Mouse (Mus musculus): ENCODE measurements around the gene Prickle1. TPM values are rescaled to one million over a fixed set of nuclear protein-coding genes. Genes with fewer than 3 reads are reported as not detected.
A peak's percentile ranks its signal among the peaks of the same experiment; 100 is the strongest.

The Prickle1 gene
- total and polyA plus RNA-seq, 3 experiments, result 0.64 to 1.8 (median 1.7) TPM

DNA sequence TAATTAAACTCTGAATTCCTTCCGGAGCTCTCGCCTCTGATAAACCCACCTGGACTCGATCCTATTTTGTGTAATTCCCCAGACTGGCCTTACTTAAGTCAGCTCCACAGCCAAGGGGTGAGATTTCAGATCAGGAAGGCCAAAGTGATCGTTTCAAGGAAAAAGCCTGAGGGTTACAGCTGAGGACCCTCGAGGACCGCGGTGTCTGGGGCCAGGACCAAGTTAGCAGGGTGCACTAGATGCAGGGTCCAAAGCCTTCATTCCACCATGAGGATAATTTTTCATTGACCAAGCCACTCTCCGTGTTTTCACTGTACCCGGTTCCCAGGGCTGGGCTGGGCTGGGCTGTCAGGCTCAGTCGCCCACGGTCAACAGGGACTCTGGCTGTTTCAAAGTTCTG is 594 bp upstream of the Prickle1 start:
- Histone ChIP-seq H3K4me2 (ENCODE audit: insufficient read depth, low read depth, poor library complexity, severe bottlenecking) (no peak overlapping the region), H3K4me3 (replicated peaks in 1 of 3; ENCODE audit: low read depth in 2 of 3, low read length in 2 of 3, poor library complexity in 1 of 3) (peak overlapping the region in 1 of 3 experiments; percentile 61), H3K79me2 (replicated peaks; ENCODE audit: control insufficient read depth, extremely low read depth, insufficient read depth, poor library complexity, severe bottlenecking) (no peaks in the 10 kb centered on the region), H3K4me1 (ENCODE audit: control insufficient read depth in 1 of 2, insufficient read depth in 2 of 2) (peaks cover 1 to 2% of the 10 kb centered on the region in 2 experiments; a peak in 2 of 4 replicates), H3K27me3 (replicated peaks) (no peaks in the 10 kb centered on the region), H3K27ac (ENCODE audit: insufficient read depth, low read depth) (no peak overlapping the region), H3K9ac (ENCODE audit: insufficient read depth, low read depth) (no peak overlapping the region), H3K36me3 (replicated peaks in 1 of 2; ENCODE audit: control insufficient read depth in 1 of 2, insufficient read depth in 1 of 2, low read length in 1 of 2) (no peaks in the 10 kb centered on the region), H3K9me3 (replicated peaks; ENCODE audit: low read length) (peaks cover 6% of the 10 kb centered on the region)
- dilution Hi-C loops (cut with MboI; ENCODE audit: extremely low pct_ligation_motif_present, extremely low pct_unique_long_range_greater_than_20kb, low sequenced_read_pairs) (no loop called here), in situ Hi-C loops (cut with MboI; ENCODE audit: low pct_ligation_motif_present, low pct_unique_long_range_greater_than_20kb, low sequenced_read_pairs) (loop anchor here (10.0 to 25.0 kb wide), 2 partner anchors 119 to 616 kb away; no protein-coding TSS in a partner anchor)
- DNase-seq (ENCODE audit: extremely low read depth), result peak; percentile 25
- TF ChIP-seq JUN (IDR thresholded peaks at IDR 0.05; ENCODE audit: insufficient read depth, low read depth, low read length), result no peak
- no peak for TF ChIP-seq POLR2A (IDR thresholded peaks at IDR 0.05; ENCODE audit: low read depth, low read length)
- TF ChIP-seq SIN3A (IDR thresholded peaks at IDR 0.05; ENCODE audit: low read length), result no peak
- no peak for TF ChIP-seq TBP (conservative IDR thresholded peaks at IDR 0.05; ENCODE audit: low read depth, low read length)
- no peak for TF ChIP-seq MAFK (IDR thresholded peaks at IDR 0.05; ENCODE audit: insufficient replicate concordance, low read length)
- no peak for TF ChIP-seq CHD2 (IDR thresholded peaks at IDR 0.05; ENCODE audit: low read length)
- no peak for TF ChIP-seq BHLHE40 (IDR thresholded peaks at IDR 0.05; ENCODE audit: low read depth, low read length)
- TF ChIP-seq USF1 (IDR thresholded peaks at IDR 0.05; ENCODE audit: low read depth, low read length), result no peak
- TF ChIP-seq CHD1 (IDR thresholded peaks at IDR 0.05; ENCODE audit: low read depth, low read length), result no peak

DNA sequence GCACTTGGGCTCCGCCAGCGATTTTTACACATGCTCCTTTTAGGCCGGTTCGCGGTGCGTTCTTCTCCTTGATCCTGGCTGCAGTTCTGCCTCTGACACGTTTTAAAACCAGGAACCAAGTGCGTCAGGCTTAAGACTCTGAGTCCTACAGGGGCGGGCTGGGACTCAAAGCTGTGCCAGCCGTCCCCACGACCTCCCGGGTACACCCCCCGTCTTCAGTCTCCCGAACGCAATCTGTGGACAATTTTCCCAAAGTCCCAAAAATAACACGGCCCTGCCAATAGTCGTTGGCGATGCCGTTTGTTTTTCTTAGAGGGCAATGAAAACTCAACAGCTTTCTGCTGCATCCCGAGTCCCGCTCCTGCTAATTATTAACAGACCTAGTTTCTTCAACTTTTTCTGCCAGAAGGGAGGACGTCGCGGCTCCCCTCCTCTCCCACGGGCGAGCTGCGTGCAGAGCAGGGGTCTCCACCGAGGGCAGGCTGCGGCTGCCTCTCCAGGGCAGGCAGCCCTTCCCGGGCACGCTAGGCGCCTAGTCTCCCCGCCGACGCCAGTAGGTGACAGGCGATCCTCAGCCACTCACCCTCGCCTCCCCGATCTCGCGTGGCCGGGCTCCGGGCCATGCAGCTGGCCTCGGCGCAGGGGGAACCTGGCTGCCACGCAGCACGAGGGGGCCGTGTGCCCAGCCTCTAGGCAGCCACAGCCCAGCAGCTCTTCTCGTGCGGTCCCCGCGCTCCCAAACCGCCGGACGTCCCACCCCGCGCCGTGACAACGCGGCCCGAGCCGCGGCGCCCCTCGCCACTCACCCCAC is 598 bp downstream of the Prickle1 start:
- Histone ChIP-seq H3K4me2 (ENCODE audit: insufficient read depth, low read depth, poor library complexity, severe bottlenecking) (no peak overlapping the region), H3K27ac (ENCODE audit: insufficient read depth, low read depth) (no peak overlapping the region), H3K9me3 (replicated peaks; ENCODE audit: low read length) (peaks cover 6% of the 10 kb centered on the region), H3K4me1 (ENCODE audit: control insufficient read depth in 1 of 2, insufficient read depth in 2 of 2) (peaks cover 2 to 9% of the 10 kb centered on the region in 2 experiments; a peak in 2 of 4 replicates), H3K79me2 (replicated peaks; ENCODE audit: control insufficient read depth, extremely low read depth, insufficient read depth, poor library complexity, severe bottlenecking) (no peaks in the 10 kb centered on the region), H3K4me3 (replicated peaks in 1 of 3; ENCODE audit: low read depth in 2 of 3, low read length in 2 of 3, poor library complexity in 1 of 3) (peak overlapping the region; percentile 16 to 61 (median 47)), H3K27me3 (replicated peaks) (no peaks in the 10 kb centered on the region), H3K36me3 (replicated peaks in 1 of 2; ENCODE audit: control insufficient read depth in 1 of 2, insufficient read depth in 1 of 2, low read length in 1 of 2) (no peaks in the 10 kb centered on the region), H3K9ac (ENCODE audit: insufficient read depth, low read depth) (no peak overlapping the region)
- dilution Hi-C loops (cut with MboI; ENCODE audit: extremely low pct_ligation_motif_present, extremely low pct_unique_long_range_greater_than_20kb, low sequenced_read_pairs) (no loop called here), in situ Hi-C loops (cut with MboI; ENCODE audit: low pct_ligation_motif_present, low pct_unique_long_range_greater_than_20kb, low sequenced_read_pairs) (loop anchor here (10.0 to 25.0 kb wide), 2 partner anchors 120 to 617 kb away; no protein-coding TSS in a partner anchor)
- peak; percentile 20 for DNase-seq (ENCODE audit: extremely low read depth)
- TF ChIP-seq TCF12 (IDR thresholded peaks at IDR 0.05; ENCODE audit: low read depth, low read length) (no peak), ZKSCAN1 (IDR thresholded peaks at IDR 0.05; ENCODE audit: borderline replicate concordance, low read depth, low read length) (no peak), MYC (IDR thresholded peaks at IDR 0.05; ENCODE audit: low read depth, low read length) (no peak), ZC3H11A (IDR thresholded peaks at IDR 0.05; ENCODE audit: low read depth, low read length) (no peak), JUN (IDR thresholded peaks at IDR 0.05; ENCODE audit: insufficient read depth, low read depth, low read length) (no peak), MAFK (IDR thresholded peaks at IDR 0.05; ENCODE audit: insufficient replicate concordance, low read length) (no peak), E2F4 (IDR thresholded peaks at IDR 0.05; ENCODE audit: insufficient replicate concordance, low read depth, low read length) (no peak), ETS1 (conservative IDR thresholded peaks at IDR 0.05; ENCODE audit: low read depth, low read length) (no peak), MXI1 (IDR thresholded peaks at IDR 0.05; ENCODE audit: low read depth, low read length) (no peak), MEF2A (IDR thresholded peaks at IDR 0.05; ENCODE audit: borderline replicate concordance, low read depth, low read length) (no peak), ELF1 (IDR thresholded peaks at IDR 0.05; ENCODE audit: low read depth, low read length) (no peak), POLR2AphosphoS2 (IDR thresholded peaks at IDR 0.05; ENCODE audit: low read depth, low read length) (no peak), PAX5 (IDR thresholded peaks at IDR 0.05; ENCODE audit: low read length) (no peak), CHD1 (IDR thresholded peaks at IDR 0.05; ENCODE audit: low read depth, low read length) (no peak), SMC3 (IDR thresholded peaks at IDR 0.05; ENCODE audit: low read depth, low read length) (no peak), USF1 (IDR thresholded peaks at IDR 0.05; ENCODE audit: low read depth, low read length) (no peak)
